Comparison of ENCODE assay signal across 23 mouse cellular contexts in genomic region chr1:191239602-191240001, GRCm38 (mm10). TPM values are rescaled to one million over a fixed set of nuclear protein-coding genes. Genes with fewer than 3 reads are reported as not detected.
A peak's percentile ranks its signal among the peaks of the same experiment; 100 is the strongest.
DNase-seq lines count a peak whose midpoint lies in the region; TF ChIP-seq lines count a peak whose summit lies in the region.
"Had no signal": no experiment of that assay in that cellular context is flagged by ENCODE, and none has a peak within 500 bp of the region (broad histone marks: within the 10 kb centered on the region; RNA-seq: fewer than 3 reads in every experiment).

No protein-coding gene starts in this region.

- H3K27me3 ChIP-seq in liver, adult 2 months (ENCODE audit: control insufficient read depth, insufficient read depth, low read length): no peaks in the 10 kb centered on the region
- H3K27me3 ChIP-seq: CH12.LX; embryonic facial prominence, embryonic 12.5 days; embryonic facial prominence, embryonic 15.5 days; hindbrain, embryonic 12.5 days; hindbrain, embryonic 15.5 days had no signal

- no peak overlapping the region for H3K27ac ChIP-seq in liver, adult 2 months (replicated peaks; ENCODE audit: insufficient read depth, low read depth, low read length)
- peak overlapping the region; percentile 98 for H3K27ac ChIP-seq in bone marrow macrophage, adult 2 months (ENCODE audit: insufficient read depth, low read depth, low read length)
- H3K27ac ChIP-seq: embryonic facial prominence, embryonic 12.5 days; embryonic facial prominence, embryonic 15.5 days; gastrocnemius, adult 2 months; hindbrain, embryonic 12.5 days; hindbrain, embryonic 15.5 days had no signal

- no peak for TF ChIP-seq CTCF in liver, adult 2 months (IDR thresholded peaks at IDR 0.05; ENCODE audit: low read depth, low read length)
- TF ChIP-seq CTCF in bone marrow macrophage, adult 2 months (IDR thresholded peaks at IDR 0.05; ENCODE audit: low read depth, low read length): no peak

- H3K4me3 ChIP-seq in liver, adult 2 months (ENCODE audit: insufficient read depth, low read depth, low read length): no peak overlapping the region
- no peak overlapping the region for H3K4me3 ChIP-seq in bone marrow macrophage, adult 2 months (ENCODE audit: insufficient read depth, low read length)
- H3K4me3 ChIP-seq: embryonic facial prominence, embryonic 12.5 days; embryonic facial prominence, embryonic 15.5 days; gastrocnemius, adult 2 months; hindbrain, embryonic 12.5 days; hindbrain, embryonic 15.5 days had no signal

- no peaks in the 10 kb centered on the region for H3K36me3 ChIP-seq in liver, adult 2 months (ENCODE audit: control insufficient read depth, insufficient read depth, low read length)
- H3K36me3 ChIP-seq: embryonic facial prominence, embryonic 12.5 days; embryonic facial prominence, embryonic 15.5 days; G1E; hindbrain, embryonic 12.5 days; hindbrain, embryonic 15.5 days had no signal

- no peak for TF ChIP-seq POLR2A in liver, adult 2 months (IDR thresholded peaks at IDR 0.05; ENCODE audit: extremely low read depth, insufficient read depth, low read length)
- no peak for TF ChIP-seq POLR2A in bone marrow macrophage, adult 2 months (IDR thresholded peaks at IDR 0.05; ENCODE audit: borderline replicate concordance, low read depth, low read length)

- no peak overlapping the region for H3K9ac ChIP-seq in liver, adult 2 months (ENCODE audit: low read depth, low read length)
- H3K9ac ChIP-seq: embryonic facial prominence, embryonic 12.5 days; embryonic facial prominence, embryonic 15.5 days; forebrain, postnatal 0 days; hindbrain, embryonic 12.5 days; hindbrain, embryonic 15.5 days had no signal

- WGBS in liver, adult 2 months: 27% methylated on average over 4 of the region's 4 CpGs

- peak; percentile 77 for DNase-seq in liver, adult 2 months (ENCODE audit: extremely low read depth, low read depth, low spot score)
- DNase-seq in liver (no peak), MN1 (ENCODE audit: low spot score) (peak; percentile 17)
- peak; percentile 64 for DNase-seq in yolk sac, embryonic 10.5 days (ENCODE audit: low spot score)
- no peak for DNase-seq in adrenal gland, adult 8-10 months
- DNase-seq in cerebellum, postnatal 10 days: no peak
- DNase-seq: adrenal gland, postnatal 10 days; adrenal gland, postnatal 36 days; B cell, adult 2 months; cerebellum, adult 11-12 months; cerebellum, adult 8-10 months; cerebellum, postnatal 14 days; forebrain, postnatal 0 days; gastrocnemius, adult 2 months; gastrocnemius, postnatal 14 days; heart, adult 11 months had no signal

- H3K4me1 ChIP-seq in liver, adult 2 months (ENCODE audit: control insufficient read depth, insufficient read depth, low read length): peaks cover 6% of the 10 kb centered on the region
- H3K4me1 ChIP-seq in bone marrow macrophage, adult 2 months (ENCODE audit: control insufficient read depth, insufficient read depth, low read length): peaks cover 86% of the 10 kb centered on the region
- H3K4me1 ChIP-seq: embryonic facial prominence, embryonic 12.5 days; embryonic facial prominence, embryonic 15.5 days had no signal

- no peaks in the 10 kb centered on the region for H3K79me2 ChIP-seq in liver, adult 2 months (ENCODE audit: control insufficient read depth, insufficient read depth, low read length)

RNA-seq across cellular contexts. Expression of gene Atf3, which starts 21.8 kb away (rescaled TPM):
- 0.55 and 1.1 TPM in 2 replicates for total RNA-seq in liver, adult 2 months (2014; rRNA removed)
- polyA plus RNA-seq in liver, adult 2 months (2012; rRNA removed): 0.55 and 0.81 TPM in 2 replicates
- polyA plus RNA-seq in bone marrow macrophage, adult 2 months (2012; ENCODE audit: insufficient read depth, insufficient read length, missing spikeins): 103 and 107 TPM in 2 replicates
- total RNA-seq in adrenal gland, adult 8-10 months (2022): 1 to 10 TPM; 2.1 to 8.6 (median 3.2) TPM
- polyA plus RNA-seq: G1E had no signal

Comparison
In these comparisons a context has a peak if more than half of its experiments do, and no peak if none do; other contexts are left out.
1. DNase-seq: peak in liver, adult 2 months (single experiment), MN1 (single experiment) and yolk sac, embryonic 10.5 days (single experiment); none in liver (single experiment), adrenal gland, adult 8-10 months (single experiment) and cerebellum, postnatal 10 days (0 of 2).